Mouse (Mus musculus) spleen, postnatal 4 days (tissue): ENCODE data around the gene Pdcl3.

Experiments
- DNase-seq, 2 experiments: peaks; one replicate each; pipeline ENCODE4 v3.0.0; 2022; ENCODE audit warnings: low spot score in 2 of 2

The Pdcl3 gene

DNA sequence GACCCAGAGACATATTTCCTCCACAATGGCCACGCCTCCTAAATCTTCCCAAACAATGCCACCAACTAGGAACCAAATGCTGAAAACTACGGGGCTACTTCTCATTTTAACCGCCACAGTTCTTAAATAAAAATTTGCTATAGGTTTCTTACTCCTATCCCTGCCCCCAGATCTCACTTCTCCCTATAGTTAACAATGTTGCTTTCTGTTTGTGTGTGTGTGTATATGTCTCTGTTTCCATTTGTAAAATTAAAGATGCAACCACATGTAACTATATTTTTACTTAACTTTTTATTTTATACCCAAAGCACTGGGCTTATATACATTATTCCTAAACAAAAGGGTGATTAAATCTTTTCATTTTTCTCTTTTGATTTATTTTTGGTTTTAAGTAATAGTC lies at the start of gene Pdcl3:
Gene Pdcl3, plus strand, starts transcription at position 301 of the 400 bp plus-strand sequence.
- no peak for DNase-seq

DNA sequence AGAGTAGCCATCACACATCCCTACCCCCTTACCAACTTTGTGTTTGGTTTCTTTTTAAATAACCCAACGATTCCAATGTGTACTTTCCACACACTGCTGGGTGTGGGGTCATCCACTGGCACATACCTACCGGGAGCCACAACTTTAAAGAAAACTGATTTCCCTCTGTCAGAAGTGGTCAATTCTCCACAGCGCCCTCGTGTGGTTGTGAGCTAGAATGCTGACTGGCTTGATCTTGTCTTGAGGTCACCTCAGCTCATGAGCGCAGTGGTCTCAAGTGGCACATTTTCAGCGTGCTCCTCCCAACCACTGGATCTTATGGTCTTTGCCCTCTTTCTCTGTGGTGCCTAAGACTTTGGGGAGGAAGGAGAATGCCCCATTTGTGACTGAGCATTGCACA lies 48.6 kb upstream of the Pdcl3 start:
- peak; percentile 16 to 67 for DNase-seq

DNA sequence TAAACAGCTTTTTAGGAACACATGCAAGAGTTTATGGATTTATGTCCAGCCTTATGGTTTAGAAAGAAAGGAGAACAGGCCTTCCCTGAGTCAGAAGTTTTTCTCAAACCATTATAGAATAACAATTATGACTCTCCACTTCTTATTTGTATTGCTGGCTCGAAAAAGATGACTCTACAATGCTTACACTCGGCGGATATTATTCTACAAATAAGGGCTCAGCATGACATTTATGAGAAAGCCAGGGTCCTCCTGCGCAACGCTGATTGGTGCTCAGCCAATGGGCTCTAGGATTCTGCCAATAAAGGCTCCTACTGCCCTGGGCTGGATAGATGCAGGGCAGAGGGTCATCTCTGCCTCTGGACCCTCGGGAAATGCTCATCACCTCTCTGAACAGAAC lies 46.6 kb upstream of the Pdcl3 start, which contains the start of gene Nms:
Gene Nms, plus strand, starts transcription at position 301 of the 400 bp plus-strand sequence.
- DNase-seq = no peak

DNA sequence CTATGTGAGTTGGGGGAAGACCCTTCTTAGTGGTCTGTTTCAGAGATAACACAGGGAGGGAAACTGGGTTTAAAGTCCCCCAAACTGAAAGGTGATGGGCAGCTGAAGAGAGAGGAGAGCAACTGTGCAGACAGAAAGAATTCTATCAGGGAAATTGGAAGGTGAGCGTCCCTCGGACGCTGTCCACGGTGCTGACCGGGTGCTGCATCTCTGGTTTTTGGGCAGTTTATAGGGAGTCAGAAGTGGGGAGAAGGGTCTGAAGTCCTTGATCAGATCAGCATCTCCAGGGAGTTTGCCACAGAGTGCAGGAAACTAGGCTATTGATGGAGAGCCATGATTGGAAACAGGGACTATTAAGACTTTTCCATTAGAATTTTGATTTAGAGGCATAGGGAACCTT lies 45.8 kb upstream of the Pdcl3 start:
- DNase-seq = no peak

DNA sequence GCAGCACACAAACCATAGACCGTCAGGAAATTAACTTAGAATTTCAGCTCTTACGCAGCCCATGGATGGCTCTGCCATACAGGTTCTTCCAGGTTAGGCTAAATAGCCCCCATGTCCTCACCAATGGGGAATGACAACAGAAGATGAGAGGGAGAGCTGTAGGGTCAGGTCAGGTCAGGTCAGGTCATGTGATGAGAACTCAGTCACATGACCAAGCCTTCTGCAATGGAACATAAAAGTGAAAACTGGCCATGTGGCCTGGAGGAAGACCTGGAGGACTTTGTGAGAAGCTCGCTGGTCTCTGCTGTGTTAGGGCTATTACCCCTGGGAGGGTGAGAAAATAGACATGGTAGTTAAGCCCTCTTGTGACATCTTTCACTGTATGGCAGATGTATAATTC lies 29.0 kb upstream of the Pdcl3 start:
- DNase-seq = no peak

DNA sequence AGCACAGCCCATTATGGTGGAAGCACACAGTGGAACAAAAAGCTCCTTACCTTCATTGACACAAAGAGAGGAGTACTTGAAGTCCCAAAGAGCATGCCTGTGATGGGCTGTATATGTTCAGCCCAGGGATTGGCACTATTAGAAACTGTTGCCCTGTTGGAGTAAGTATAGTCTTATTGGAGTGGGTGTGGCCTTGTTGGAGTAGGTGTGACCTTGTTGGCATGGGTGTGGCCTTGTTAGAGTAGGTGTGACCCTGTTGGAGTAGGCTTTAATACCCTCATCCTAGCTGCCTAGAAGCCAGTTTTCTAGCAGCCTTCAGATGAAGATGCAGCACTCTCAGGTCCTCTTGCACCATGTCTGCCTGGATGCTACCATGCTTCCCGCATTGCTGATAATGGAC lies 16.3 kb upstream of the Pdcl3 start:
- DNase-seq = no peak

DNA sequence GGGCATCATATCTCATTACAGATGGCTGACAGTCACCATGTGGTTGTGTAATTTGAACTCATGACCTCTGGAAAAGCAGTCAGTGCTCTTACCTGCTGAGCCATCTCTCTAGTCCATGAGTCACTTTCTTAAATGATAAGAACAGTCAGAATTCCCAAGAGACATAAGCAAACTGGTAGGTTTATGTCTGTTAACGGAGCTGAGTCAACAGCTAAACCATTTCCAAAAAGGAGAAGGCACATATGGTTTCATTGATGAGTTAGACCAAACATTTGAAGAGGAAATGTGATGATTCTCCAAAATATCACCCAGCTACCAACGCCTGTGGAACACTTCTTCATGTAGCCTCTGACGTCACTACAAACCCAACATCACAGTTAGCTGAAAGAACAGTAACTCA lies 13.7 kb upstream of the Pdcl3 start:
- DNase-seq = no peak

DNA sequence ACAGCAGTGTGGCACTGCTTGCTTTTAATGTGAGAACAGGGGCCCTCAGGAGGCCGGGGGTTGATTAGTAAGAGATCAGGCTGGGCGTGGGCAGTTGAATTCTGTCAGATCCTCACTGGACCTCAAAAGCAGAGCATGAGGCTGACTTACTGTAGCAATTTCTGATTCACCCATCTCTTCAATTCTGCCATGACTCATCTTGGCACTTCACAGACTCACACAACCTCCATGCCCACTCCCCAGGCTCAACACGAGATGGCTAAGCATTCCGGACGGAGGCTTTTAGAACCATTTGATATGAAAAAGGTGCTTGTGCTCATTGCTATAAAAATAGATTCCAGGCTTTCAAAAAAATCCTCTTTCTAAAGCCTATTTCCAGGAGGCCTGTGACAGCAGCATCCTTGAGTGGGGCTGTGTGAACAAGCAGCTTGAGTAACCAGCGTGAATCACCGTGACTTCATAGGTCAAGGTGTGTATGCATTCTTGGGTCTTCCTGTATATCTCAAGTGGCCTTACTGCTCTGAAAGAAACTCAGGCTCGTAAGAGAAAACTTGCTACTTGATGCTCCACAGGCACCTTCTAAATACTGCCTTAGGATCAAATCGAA lies 12.3 kb upstream of the Pdcl3 start:
- DNase-seq = no peak

DNA sequence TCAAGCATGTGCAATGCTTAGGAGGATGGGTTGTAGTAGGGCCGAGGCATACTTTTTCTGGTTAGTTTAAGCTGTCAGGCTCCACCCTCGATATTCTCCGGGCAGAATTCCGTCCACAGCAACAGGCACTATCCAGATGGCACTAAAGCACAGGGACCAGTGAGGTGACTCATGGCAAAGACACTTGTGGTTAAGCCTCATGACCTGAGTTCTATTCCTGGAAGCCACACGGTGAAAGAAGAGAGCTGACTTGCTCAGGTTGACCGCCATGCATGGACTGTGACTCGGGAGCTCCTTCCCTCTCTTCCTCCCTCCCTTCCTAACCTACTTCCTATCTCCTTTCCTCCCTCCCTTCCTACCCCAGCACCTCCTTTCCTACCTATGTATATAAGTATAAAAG lies 5.5 kb upstream of the Pdcl3 start:
- no peak for DNase-seq

DNA sequence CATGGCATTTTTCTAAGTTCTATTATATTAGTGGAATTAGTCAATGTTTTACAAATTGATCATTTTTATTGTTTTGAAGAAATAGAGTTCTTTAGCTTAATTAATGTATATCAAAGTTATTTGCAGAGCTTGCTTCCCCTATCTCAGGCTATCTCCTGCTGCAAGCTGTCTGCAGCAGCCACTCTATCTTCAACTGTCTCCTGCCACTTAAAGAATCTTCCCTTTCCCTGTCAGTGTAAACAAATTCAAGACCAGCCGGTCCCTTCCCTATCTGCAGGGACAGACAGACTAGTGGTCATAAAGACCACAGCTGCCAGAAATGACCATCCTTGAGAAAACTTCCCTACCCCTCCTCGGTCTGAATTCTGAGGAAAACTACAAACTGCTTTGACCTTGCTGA lies 1.5 kb upstream of the Pdcl3 start:
- DNase-seq = no peak

DNA sequence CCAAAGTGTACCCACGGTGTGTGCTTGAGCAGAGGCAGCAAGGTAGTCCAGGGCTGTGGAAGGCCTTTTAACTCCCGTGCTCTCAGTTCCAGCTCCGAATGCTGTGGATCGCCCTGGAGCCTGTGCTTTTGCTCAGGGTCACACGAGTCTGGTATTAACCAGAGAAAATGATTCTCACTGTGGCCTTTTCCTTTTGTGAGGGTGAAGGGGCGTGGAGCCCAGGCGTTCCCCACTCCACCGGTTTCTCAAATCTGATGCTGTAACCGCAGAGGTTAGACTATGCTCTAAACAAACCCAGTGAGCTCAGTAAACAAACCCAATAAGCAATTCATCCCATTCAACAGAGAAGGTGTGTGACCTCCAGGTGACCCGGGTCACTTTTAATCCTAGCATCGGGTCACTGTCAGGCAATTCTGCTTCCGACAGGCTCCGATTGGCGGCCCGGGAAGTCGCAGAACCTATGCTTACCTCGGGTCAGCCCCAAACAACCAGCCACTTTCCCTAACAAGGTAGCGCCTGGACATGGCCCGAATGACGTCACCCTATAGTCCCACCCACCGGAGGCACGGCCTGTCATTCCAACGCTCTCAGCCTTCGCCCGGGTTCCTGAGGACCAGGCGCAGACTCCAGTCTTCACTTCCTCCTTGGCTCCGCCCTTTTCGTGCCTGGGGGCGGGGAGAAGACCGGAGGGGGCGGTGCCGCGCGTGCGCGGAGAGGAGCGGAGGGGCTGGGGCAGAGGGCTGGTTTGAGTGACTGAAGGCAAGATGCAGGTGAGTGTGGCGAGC lies 1.9 kb downstream of the Pdcl3 start:
- peak; percentile 91 to 96 for DNase-seq

DNA sequence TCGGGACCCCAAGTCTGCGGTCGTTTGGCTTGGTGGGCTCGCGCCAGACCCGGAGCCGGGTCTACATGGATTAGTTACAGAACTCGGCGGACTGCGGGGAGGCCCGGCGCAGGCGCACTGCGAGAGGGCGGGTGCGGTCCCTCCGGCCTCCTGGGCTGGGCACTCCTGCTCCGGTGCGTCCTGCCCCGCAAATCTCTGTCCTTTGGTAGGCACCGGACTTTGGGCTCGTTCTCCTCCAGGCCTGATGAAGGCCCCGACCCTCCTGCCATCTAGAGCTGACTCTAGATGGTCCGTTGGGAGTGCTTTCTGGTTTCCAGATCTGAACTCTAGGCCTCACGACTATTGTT lies 2.4 kb downstream of the Pdcl3 start:
- no peak for DNase-seq

DNA sequence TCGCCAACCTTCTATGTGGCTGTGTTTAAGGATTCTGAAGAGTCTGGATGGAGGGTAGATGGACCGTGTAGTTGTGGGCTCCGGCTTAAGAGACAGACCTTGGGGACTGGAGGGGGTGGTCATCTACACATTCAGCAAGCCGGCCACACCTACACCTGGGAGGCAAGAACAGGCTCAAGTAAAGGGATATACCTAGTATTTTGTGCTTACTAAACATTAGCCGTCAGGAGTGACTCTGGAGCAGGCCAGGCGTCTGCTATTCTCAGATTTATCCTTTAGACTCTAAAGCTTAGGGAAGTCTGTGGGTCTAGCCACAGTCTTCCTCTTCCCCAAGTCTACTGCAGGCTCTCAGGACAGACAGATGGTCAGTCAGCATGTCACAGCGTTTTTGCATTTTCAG lies 2.9 kb downstream of the Pdcl3 start:
- DNase-seq = no peak

DNA sequence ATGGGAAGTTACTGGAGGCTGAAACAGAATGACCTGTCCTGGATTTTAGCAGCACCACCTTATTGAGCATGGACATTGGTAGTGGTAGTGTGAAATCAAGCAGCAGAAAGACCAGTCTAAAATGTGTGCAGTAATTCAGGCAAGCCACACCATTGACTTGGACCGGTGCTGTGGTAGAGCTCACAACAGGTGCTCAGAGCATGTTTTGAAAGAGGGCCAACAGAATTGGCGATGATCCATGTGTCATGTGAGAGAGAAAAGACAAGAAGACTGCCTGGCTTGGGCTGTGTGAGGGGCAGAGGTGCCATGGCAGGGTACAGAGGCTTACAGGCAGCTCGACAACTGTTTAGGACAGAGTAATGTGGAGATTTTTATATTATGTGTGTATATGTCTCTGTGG lies 7.0 kb downstream of the Pdcl3 start:
- no peak for DNase-seq

DNA sequence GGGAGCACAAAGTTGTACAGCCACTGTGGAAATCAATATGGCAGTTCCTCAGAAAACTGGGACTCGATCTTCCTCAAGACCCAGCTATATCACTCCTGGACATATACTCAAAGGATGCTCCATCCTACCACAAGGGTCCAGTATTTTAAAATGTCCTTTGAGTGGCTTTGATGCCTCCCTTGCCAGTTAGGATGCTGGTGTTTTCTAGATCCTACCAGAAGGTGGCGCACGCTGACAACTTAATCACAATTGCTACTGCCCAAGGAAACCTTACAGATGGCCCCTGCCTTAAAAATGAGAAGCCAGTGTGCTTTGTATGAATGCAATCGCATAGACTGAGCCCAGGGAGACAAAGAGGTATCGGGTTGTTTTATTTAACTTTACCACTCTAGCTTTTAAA lies 15.7 kb downstream of the Pdcl3 start:
- DNase-seq = peak; percentile 59 to 83

DNA sequence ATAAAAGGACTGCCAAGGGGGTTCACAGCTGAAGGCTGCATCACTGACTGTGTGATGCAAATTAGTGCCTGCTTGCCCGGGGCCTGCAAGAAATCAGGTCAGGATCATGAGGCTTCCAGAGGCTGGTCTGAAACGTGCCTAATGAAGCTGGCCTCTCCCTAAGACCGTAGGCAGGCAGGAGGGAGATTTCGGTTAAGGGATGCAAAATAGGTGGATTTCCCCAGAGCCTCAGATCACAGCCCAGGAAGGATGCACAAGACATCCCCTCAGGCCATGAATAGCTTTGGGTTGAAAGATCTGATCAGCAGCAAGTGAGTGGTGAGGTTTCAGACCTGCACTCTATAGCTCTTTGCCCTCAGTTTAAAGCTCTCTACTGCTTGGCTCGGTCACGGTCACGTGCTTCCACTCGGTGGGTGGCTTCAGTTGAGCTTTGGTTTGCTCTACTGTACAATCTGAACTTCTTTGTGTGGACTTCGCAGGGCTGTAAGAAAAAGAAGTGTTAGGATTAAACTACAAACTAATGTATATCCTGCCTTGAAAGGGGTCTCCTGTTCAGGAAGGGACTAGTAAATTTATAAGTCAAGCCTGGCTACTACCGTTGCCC lies 20.4 kb downstream of the Pdcl3 start:
- DNase-seq = no peak

DNA sequence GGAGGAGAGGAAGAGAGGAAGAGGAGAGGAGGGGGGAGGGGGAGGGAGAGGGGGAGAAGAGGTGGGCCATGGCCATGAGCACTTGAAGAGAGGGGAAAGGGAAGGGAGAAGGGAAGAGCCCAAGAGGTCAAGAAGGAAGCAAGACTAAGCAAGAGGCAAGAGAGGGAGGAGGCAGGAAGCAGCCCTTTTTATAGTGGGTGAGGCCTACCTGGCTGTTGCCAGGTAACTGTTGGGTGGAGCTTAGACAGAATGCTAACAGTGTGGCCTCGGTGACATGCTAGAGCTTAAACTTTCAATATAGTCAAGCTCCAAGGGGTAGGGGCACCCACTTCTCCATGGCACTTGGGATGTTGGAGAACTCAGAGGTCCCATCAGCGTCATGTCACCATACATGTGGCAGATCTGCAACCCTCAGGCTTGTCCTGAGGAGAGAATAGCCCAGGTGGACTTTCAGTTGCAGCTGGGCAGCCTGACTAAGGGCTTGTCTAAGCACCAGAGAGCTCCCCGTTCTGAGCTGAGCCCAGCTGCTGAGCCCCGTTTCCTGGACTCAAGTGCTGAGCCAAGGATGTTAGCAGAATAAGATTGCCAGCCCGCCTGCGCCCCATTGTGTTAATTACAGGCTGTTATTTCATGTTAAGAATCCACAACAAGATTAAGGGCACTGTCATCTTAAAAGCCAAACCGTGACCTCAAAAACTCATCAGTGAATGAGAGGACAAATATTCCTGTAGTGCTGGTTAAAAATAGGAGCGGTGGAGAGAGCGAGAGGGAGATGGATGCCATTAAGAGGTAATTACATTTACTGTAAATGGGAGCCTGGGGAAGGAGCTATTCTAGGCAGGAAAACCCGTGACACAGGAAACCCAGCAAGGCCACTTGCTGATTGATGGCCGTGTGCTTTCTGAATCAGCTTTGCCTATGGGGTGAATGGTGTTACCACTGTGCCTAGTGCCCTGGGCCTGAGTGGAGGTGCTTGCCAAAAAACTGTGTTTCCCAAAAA lies 21.7 kb downstream of the Pdcl3 start:
- no peak for DNase-seq

DNA sequence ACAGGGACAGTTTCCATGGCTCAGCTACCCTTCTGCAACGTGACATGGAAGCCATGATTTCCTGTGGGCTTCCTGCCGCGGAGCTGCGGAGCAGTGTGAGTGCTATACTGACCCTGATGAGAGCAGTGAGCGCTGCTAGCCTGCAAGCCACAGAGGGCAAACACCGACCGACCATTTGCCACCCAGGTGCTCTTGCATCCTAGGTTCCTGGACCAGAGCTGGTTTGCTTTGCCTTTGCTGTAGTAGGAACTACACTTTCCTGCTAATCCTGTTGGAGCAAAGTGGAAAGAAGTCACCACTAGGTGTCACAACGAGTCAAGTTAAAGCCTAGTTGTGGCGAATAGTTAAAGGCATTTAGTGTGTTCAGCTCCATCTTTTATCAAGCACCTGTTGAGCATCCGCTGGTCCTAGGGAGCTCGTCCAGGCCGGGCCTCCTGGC lies 25.2 kb downstream of the Pdcl3 start:
- no peak for DNase-seq

DNA sequence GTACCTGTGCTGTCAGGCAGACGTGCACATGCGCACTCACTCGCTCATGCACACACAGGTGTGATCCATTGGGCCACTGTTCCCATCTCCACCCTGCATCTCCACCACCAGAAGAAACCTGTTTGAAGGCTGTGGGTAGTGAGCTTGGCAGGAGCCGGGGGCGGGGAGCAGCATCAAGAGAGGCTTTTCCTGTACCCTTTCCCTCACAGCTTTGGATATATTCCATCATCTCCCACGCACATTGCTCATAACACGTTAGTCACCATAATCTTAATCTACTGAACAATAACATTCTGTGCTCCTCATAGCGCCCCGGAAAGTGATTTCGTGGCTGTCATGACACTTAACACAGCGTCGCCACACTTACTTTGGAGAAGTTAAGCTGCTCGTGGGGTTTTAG lies 27.2 kb downstream of the Pdcl3 start:
- DNase-seq = no peak

DNA sequence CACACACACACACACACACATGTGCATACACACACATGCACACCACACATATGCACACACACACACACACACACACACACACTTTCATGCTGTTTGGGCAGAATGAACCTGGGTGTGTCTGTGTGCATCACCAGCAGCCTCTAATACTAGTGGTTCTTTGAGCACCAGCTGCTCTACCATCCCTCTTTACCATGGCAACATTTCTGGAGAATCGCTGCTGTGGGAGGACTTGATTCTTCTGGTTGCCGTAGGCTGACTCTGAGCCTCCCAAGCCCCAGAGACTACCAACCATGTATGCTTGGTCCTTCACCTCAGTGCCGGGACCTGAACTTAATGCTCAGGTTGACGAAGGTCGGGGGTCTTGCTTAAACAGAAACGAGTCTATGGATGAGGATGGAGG lies 28.4 kb downstream of the Pdcl3 start:
- DNase-seq = no peak

DNA sequence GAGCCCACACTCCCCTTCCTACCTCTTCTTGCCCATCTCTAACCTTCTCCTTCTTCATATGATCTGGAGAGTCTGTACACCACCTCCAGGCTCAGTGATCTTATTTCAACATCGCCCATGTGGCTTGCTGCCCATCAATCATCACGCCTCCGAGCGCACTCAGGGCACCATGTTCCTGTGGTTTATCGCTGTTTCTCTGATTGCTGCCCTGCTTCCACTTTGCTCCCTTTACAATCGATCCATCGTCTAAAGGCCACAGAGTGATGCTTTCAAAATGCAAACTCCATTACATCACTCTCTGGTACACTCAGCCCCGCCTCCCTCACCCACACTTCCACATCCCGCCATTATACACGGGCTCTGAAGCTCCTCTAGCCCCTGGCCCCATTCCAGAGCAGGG lies 30.1 kb downstream of the Pdcl3 start:
- DNase-seq = no peak

DNA sequence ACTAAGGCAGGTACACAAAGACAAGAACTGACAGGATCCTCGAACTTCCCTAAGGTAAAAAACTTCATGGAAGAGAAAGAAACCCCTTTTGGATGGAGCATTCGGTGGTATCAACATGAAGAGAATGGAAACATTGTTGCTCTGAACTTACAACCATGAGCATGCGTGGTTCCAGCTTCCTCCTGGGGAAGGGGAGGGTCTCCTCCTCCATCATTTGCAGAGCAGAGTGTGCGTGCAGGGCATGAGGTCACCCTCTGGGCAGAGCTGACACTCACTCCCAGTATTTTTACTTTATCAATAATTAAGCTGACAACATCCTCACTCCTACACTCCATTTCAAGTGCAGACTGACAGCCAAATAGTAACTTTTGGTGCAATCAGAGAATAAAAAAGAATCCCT lies 32.5 kb downstream of the Pdcl3 start:
- no peak for DNase-seq
